Mouse (Mus musculus): ENCODE measurements at regions not wholly inside any gene's neighbourhood (a gene's known extent, or its start where the extent isn't known, plus 50 kb on each side); places are given as distances from the start of the nearest gene placed in this dataset.
A peak's percentile ranks its signal among the peaks of the same experiment; 100 is the strongest.
"Not testable (repeated sequence)": the region's sequence is repeated elsewhere in the genome, so short reads cannot be mapped to it uniquely, and the experiment has no call there.

DNA sequence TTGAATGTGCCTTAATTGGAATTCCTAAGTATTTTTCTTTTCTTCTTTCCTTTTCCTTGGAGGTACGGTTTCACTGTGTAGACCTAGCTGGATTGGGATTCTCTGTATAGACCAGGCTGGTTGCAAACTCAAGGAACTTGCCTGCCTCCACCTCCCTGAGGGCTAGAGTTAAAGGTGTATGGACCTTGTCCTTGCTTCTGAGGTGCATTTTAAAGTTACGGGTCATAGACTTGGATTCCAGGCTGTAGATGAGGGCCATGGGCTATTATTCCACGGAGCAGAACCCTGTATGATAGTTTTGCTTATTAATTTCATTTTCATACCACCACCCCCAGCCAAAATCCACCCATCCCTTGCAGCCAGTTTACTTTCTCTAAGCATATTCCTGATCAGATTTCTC lies 50.7 kb upstream of the Wdr26 start:
- H3K4me1 ChIP-seq (ENCODE audit: control insufficient read depth, insufficient read depth, low read length), result no peaks in the 10 kb centered on the region
- TF ChIP-seq POLR2A (IDR thresholded peaks at IDR 0.05; ENCODE audit: extremely low read depth, insufficient read depth, low read length), result no peak
- no peak overlapping the region for H3K4me3 ChIP-seq (ENCODE audit: insufficient read depth, low read length)
- H3K27ac ChIP-seq (ENCODE audit: insufficient read depth, low read length), result no peak overlapping the region

DNA sequence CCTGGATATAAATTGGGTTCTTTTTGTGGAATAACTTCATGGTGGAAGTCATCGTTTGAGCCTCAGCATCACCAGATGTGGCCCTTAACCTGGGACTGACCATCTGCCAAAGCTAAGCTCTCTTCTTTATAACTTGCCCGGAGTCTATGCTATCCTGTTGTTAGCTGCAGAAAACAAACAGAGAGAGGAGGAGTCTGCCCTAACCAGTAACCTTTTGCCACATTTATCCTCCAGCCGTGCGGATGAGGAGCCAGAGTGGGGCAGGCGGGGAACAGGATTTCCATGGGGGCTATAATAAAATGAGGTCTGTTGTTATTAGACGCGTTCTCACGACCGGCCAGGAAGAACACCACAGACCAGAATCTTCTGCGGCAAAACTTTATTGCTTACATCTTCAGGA lies 51.4 kb upstream of the Wdr26 start:
- no peak overlapping the region for H3K4me3 ChIP-seq (ENCODE audit: insufficient read depth, low read length)
- H3K4me1 ChIP-seq (ENCODE audit: control insufficient read depth, insufficient read depth, low read length), result no peaks in the 10 kb centered on the region
- no peak overlapping the region for H3K27ac ChIP-seq (ENCODE audit: insufficient read depth, low read length)
- TF ChIP-seq CTCF (IDR thresholded peaks at IDR 0.05; ENCODE audit: extremely low read depth, insufficient read depth, low read length) (no peak), POLR2A (IDR thresholded peaks at IDR 0.05; ENCODE audit: extremely low read depth, insufficient read depth, low read length) (no peak)

GRCm38 (mm10) chr1:181270469-181270868 lies 58.7 kb upstream of the Wdr26 start:
- H3K4me3 ChIP-seq (ENCODE audit: insufficient read depth, low read length); H3K4me1 ChIP-seq (ENCODE audit: control insufficient read depth, insufficient read depth, low read length); H3K27ac ChIP-seq (ENCODE audit: insufficient read depth, low read length): not testable (repeated sequence)

GRCm38 (mm10) chr1:181271164-181271563 lies 59.4 kb upstream of the Wdr26 start:
- TF ChIP-seq POLR2A (IDR thresholded peaks at IDR 0.05; ENCODE audit: extremely low read depth, insufficient read depth, low read length) (no peak), CTCF (IDR thresholded peaks at IDR 0.05; ENCODE audit: extremely low read depth, insufficient read depth, low read length) (no peak)
- no peak overlapping the region for H3K4me3 ChIP-seq (ENCODE audit: insufficient read depth, low read length)

GRCm38 (mm10) chr1:181271821-181272220 lies 60.0 kb upstream of the Wdr26 start:
- Histone ChIP-seq H3K4me3 (ENCODE audit: insufficient read depth, low read length) (no peak overlapping the region), H3K4me1 (ENCODE audit: control insufficient read depth, insufficient read depth, low read length) (no peaks in the 10 kb centered on the region), H3K27ac (ENCODE audit: insufficient read depth, low read length) (no peak overlapping the region)
- no peak for TF ChIP-seq CTCF (IDR thresholded peaks at IDR 0.05; ENCODE audit: extremely low read depth, insufficient read depth, low read length)
- no peak for TF ChIP-seq POLR2A (IDR thresholded peaks at IDR 0.05; ENCODE audit: extremely low read depth, insufficient read depth, low read length)

More at GRCm38 (mm10) chr1:181271164-181271563, 59.4 kb upstream of the Wdr26 start:
- Histone ChIP-seq H3K4me1 (ENCODE audit: control insufficient read depth, insufficient read depth, low read length) (no peaks in the 10 kb centered on the region), H3K27ac (ENCODE audit: insufficient read depth, low read length) (no peak overlapping the region)

- TF ChIP-seq CTCF (IDR thresholded peaks at IDR 0.05; ENCODE audit: extremely low read depth, insufficient read depth, low read length), result peak; percentile 90
- no peak for TF ChIP-seq POLR2A (IDR thresholded peaks at IDR 0.05; ENCODE audit: extremely low read depth, insufficient read depth, low read length)
- Histone ChIP-seq H3K4me1 (ENCODE audit: control insufficient read depth, insufficient read depth, low read length) (no peaks in the 10 kb centered on the region), H3K4me3 (ENCODE audit: insufficient read depth, low read length) (no peak overlapping the region)
Measured at GRCm38 (mm10) chr1:181272622-181273296, 61.0 kb upstream of the Wdr26 start.

DNA sequence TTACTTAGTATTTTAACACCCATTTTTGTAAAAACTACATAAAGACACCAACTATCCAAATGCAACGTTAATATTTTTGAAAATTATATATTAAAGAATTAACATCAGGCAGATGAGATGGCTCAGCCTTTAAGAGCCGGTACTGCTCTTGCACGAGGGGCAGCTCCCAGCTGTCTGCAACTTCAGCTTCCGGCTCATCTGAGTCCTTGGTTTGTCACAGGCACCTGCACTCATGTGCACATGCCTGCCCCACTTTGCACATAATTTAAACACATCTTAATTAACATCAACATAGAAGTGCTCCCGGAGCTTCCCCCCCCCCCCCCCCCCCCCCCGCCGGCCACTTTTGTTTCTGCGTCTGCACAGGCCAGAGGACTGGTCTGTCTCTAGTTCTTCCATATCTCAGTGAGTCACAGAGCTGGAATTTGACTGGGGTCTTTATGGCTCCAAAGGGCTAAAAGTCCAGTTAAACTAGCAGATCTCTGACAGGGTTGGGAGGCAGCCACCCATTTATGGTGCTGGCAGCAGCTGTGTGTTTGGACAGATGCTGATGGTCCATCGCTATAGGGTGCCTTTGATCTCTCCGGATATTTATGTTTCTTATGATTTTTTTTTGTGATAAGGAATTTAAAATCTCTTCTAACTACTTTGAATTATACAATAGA lies 61.9 kb upstream of the Wdr26 start:
- Histone ChIP-seq H3K27ac (ENCODE audit: insufficient read depth, low read length) (no peak overlapping the region), H3K4me1 (ENCODE audit: control insufficient read depth, insufficient read depth, low read length) (no peaks in the 10 kb centered on the region), H3K4me3 (ENCODE audit: insufficient read depth, low read length) (no peak overlapping the region)
- no peak for TF ChIP-seq POLR2A (IDR thresholded peaks at IDR 0.05; ENCODE audit: extremely low read depth, insufficient read depth, low read length)
- no peak for TF ChIP-seq CTCF (IDR thresholded peaks at IDR 0.05; ENCODE audit: extremely low read depth, insufficient read depth, low read length)

More at GRCm38 (mm10) chr1:181272622-181273296, 61.0 kb upstream of the Wdr26 start:
- no peak overlapping the region for H3K27ac ChIP-seq (ENCODE audit: insufficient read depth, low read length)

GRCm38 (mm10) chr1:181280826-181281225 lies 69.0 kb upstream of the Wdr26 start:
- H3K4me1 ChIP-seq (ENCODE audit: control insufficient read depth, insufficient read depth, low read length), result no peaks in the 10 kb centered on the region
- TF ChIP-seq POLR2A (IDR thresholded peaks at IDR 0.05; ENCODE audit: extremely low read depth, insufficient read depth, low read length), result no peak
- TF ChIP-seq CTCF (IDR thresholded peaks at IDR 0.05; ENCODE audit: extremely low read depth, insufficient read depth, low read length), result no peak
- H3K27ac ChIP-seq (ENCODE audit: insufficient read depth, low read length), result no peak overlapping the region
- no peak overlapping the region for H3K4me3 ChIP-seq (ENCODE audit: insufficient read depth, low read length)

DNA sequence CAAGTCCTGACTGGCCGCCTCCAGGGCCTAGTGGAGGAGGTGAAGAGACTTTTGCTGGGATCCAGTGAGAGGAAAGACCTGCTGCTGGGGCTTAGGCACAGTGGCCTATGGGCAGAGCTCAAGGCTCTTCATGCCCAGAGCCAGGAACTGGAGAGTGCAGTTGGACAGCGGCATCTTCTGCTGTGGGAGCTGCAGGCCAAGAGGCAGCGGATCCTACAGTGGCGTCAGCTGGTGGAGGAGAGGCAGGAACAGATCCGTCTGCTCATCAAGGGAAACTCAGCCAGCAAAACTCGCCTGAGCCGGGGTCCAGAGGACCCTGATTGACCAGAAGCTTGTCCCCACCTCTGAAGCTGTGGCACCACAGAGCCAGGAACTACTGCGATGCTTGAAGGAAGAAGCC lies 69.4 kb upstream of the Cnih3 start:
- not testable (repeated sequence) for H3K4me3 ChIP-seq (ENCODE audit: insufficient read depth, low read length); H3K4me1 ChIP-seq (ENCODE audit: control insufficient read depth, insufficient read depth, low read length); H3K27ac ChIP-seq (ENCODE audit: insufficient read depth, low read length)

DNA sequence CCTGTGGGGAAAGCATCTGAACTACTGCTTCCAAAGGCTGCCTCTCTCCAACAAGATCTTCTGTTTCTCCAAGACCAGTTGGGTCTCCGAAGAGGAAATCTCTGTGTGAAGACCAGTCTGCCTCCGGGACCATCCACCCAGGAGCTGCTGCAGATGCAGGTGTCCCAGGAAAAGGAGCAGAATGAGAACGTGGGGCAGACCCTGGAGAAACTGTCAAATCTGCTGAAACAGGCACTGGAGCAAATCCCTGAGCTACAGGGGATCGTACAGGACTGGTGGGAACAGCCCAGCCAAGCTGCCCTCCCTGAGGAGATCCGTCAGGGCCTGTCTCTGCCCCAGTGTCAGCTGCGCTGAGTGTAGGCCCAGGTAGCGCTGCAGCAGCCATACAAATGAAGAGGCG lies 68.9 kb upstream of the Cnih3 start:
- H3K4me3 ChIP-seq (ENCODE audit: insufficient read depth, low read length); H3K27ac ChIP-seq (ENCODE audit: insufficient read depth, low read length); H3K4me1 ChIP-seq (ENCODE audit: control insufficient read depth, insufficient read depth, low read length): not testable (repeated sequence)
